Mouse (Mus musculus) embryo, embryonic 9.5 days (tissue): ENCODE measurements around the gene Resf1.
"Not testable (repeated sequence)": the region's sequence is repeated elsewhere in the genome, so short reads cannot be mapped to it uniquely, and the experiment has no call there.

Experiments
- DNase-seq: peaks from one replicate; pipeline ENCODE4 v3.0.0-alpha.2; 2017; ENCODE audit errors: extremely low spot score

The Resf1 gene

GRCm38 (mm10) chr6:149308956-149309932 is at the start of gene Resf1:
Resf1 (plus strand) TSS chr6:149309414.
- DNase-seq, result peak; percentile 90

DNA sequence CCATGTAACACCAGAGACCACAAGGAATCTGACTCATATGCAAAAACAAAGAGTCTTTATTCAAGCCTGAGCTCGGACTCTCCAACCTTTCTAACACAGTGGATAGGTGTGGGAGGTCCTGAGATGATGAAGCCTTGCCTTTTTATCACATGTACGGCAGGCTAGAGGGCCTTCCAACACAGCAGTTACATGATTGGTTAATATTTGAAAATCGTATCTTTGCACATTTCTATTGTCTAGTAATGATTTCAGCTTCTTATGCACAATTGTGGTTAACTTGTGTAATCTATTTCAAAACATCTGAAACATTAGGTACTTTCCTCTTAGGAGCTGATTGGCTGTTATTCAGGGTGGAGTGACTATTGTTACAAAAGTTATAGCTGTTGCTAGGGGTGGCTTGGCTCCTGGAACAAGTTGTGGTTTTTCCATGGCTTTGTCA is 48.4 kb upstream of the Resf1 start:
- no peak for DNase-seq

DNA sequence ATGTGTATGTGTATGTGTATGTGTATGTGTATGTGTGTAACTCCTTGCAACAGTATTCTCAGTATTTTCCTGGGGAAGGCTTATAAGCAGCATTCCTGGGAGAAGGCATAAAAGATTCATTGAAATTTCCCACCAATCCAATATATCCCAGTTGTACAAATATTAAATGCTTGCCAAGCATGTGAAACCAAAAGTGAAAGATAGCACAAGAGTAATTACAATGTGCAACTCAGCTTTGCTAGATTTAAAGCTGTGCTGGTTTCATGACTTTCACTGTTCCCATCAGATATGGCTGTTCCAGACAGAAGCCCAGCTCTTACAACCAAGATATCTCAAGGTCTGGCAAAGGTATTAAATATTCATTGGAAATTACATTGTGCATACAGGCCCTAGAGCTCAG is 41.3 kb upstream of the Resf1 start:
- DNase-seq, result no peak

- DNase-seq, result no peak
Observed at GRCm38 (mm10) chr6:149278248-149278731, 30.9 kb upstream of the Resf1 start.

DNA sequence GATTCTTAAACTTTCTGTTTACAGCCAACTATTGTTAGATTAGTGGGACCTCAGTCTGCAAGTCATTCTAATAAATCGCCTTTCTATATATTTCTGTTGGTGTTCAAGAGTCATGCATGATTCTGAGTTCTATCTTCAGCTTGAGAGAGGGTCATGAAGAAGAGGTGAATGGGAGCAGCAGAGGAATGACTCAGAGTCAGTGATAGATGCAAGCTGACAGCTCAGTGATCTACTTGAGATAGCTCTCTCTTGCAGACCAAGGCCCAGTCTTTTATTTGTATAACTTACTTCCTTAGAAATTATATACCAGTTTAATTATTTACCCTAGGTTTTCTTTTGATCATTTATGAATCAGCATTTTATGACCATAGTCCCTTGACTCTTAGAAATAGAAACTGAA is 30.3 kb upstream of the Resf1 start:
- no peak for DNase-seq

DNA sequence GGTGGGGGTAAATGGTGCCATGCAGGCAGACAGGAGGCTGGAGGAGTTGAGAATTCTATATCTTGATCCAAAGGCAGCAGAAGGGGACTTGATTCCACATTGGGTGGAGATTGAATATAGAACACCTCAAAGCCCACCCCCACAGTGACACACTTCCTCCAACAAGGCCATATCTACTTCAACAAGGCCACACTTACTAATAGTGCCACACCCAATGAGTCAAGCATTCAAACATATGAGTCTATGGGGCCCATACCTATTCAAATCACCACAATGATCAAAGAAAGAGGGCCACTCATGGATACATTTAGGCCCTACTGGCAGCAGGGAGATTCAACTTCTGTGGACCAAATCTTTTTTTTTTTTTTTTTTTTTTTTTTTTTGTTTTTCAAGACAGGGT is 28.7 kb upstream of the Resf1 start:
- no peak for DNase-seq

DNA sequence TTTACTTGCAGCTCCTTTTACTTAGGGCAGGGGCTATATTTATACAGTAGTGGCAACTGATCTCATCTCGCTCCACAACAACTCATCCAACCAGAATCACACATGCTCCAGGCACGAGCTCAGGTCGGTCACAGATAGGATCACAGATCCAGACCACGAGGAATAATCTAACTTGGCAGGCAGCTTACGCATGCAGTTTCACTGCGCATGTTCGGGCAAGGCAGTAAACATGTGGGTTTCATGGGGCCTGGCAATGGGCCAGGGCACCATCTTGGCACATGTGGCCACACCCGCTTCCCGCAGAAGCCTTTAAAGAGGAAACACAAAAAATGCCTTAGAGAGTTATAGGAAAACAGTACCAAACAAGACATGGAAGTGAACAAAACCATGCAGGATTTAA is 21.0 kb upstream of the Resf1 start:
- not testable (repeated sequence) for DNase-seq

- not testable (repeated sequence) for DNase-seq
Observed at GRCm38 (mm10) chr6:149303231-149303630, 6.0 kb upstream of the Resf1 start.

- DNase-seq, result no peak
Observed at GRCm38 (mm10) chr6:149307092-149307491, 2.1 kb upstream of the Resf1 start.

- DNase-seq, result no peak
Observed at GRCm38 (mm10) chr6:149307801-149308200, 1.4 kb upstream of the Resf1 start.

DNA sequence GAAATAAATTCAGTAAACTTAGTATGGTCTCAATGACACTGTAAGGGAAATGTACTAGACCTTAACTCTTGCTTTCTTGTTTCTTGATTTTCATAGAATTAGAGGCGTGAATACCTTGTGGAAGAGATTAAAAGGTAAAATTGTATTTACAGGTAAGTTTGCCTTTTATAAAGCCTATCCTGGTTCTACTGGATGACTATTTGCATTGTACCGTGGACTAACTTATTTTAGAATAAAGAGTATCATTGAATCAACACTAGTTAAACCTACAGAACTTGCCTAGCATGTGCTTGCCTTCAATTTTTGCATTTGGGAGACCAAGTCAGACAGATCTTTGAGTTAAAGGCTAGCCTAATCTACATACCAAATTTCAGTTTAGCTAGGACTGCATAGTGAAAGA is 1.0 kb downstream of the Resf1 start:
- DNase-seq, result no peak

DNA sequence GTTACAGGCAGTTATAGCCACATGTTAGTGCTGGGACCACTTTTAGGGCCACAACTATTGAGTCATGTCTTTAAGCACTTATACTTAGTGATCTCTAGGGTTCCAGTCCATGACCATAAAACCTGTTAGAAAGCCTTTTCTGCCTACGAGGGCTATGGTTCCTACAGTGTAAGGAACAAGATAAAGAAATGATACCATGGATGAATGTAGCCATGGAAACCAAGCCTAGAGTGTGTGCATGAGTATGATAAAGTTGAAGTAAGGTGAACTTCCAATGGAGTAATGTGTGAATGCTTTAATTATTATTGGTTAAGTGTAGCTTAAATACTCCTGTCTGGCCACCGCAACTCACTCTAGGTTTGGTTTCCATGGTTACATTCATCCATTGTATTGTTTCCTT is 1.8 kb downstream of the Resf1 start:
- no peak for DNase-seq

GRCm38 (mm10) chr6:149311778-149312177 is 2.6 kb downstream of the Resf1 start:
- DNase-seq, result no peak

- no peak for DNase-seq
Observed at GRCm38 (mm10) chr6:149312221-149312620, 3.0 kb downstream of the Resf1 start.

- DNase-seq, result no peak
Observed at GRCm38 (mm10) chr6:149314918-149315317, 5.7 kb downstream of the Resf1 start.

DNA sequence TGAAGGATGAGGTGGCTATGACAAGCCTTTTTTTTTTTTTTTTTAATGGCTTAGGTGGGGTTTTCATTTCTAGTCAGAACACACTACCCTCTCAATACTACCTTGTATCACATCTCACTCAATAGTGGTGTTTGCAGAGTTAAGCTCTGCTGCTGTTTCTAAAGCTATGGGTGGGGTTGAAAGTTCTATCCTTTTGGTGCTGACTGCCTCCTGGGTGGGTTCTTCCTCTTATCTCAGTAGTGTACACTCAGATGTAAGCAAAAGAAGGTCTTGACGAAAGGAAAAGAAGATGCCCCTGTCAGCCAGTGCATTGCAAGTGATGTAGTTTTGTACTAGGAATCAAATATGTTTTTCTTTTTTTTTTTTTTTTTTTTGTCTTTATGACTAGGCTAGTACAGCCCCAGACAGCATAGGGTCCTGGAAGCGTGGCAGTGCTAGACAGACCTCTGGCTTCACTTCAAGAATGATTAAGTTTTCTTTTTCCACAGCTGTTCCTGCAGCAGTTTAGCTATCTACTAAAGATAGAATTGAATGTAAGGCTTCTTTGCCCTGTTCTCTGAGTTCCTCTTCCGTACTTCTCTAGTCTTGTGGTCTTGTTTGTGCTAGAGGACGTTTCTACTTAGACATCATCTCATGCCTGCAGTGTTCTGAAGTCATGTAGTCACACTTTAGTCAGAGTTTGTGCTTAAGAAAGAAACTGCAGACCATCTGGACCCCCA is 14.5 kb downstream of the Resf1 start:
- no peak for DNase-seq

GRCm38 (mm10) chr6:149324242-149324633 is 15.0 kb downstream of the Resf1 start:
- DNase-seq, result no peak

DNA sequence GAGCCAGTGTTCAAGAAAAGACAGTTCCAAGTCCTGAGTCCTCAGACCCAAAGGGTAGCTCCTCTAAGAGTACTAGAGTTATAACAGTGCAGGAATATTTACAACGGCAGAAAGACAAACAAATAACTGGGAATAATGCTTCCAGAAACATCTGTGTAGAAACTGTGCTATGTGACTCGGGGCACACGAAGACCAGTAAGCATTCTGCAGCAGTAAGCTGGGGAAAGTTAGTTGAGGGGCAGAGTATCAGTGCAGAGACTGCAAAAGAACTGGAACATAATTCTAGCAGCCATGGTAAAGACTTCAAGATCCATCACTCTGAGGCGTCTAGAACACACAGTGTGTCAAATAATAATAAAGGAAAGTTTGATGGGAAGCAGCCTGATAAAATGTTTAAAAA is 19.9 kb downstream of the Resf1 start:
- no peak for DNase-seq

DNA sequence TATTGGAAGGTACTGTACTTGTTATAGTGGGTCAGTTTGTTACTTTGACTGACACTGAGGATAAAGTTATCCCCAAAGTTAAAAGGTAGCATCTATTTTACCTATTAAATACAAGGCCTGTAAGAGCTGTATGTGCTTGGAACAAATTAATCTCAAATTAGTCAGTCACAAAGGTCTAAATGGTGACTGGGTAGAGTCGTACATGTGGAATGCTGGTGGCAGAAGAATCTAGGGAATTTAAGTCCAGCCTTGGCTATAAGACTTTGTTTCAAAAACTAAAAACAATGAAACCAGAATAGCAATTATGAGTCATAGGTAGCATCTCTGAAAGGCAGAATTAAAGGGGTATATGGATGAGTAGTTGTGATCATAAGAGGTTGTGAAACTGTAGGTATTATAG is 21.1 kb downstream of the Resf1 start:
- no peak for DNase-seq

DNA sequence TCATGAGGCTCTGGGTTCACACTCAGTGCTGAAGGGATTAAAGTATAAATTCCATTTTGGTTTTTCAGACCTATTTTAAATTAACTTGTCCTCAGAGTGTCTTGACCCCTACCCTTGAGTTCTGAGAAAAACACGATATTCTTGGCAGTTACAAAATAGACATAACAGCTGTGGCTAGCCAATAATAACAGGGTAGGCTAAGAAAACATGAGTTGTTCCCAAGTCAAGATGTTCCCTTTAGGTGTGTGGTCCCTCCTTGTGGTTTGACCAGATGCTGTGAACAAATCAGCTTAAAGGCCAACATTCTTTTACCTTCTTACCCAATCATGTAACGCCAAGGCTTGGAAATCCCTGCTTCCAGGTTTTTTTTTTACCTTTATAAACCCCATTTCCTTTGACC is 23.8 kb downstream of the Resf1 start:
- DNase-seq, result no peak

DNA sequence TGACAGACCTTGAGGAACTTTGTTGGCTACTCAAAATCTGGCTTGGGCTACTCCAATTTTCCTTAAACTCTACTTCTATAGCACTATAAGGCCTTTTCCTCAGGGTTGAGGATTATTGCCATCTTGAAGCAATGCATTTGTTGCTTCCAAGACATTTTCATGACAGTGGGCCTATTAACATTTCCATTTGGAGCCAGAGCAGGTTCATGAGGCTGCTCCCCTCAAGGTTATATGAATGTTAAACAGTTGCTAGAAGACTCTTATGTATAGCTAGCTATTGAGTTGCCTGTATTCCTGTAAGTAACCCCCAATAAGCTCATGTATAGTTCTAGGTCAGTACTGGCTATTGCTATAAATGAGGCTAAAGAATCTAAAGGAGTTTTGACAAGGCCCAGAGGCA is 28.8 kb downstream of the Resf1 start:
- DNase-seq, result no peak

- no peak for DNase-seq
Observed at GRCm38 (mm10) chr6:149338622-149339021, 29.4 kb downstream of the Resf1 start.

- DNase-seq, result no peak
Observed at GRCm38 (mm10) chr6:149343802-149344201, 34.6 kb downstream of the Resf1 start.
